Mouse (Mus musculus): ENCODE data around the gene Ppp1r2.
"Not testable (repeated sequence)": the region's sequence is repeated elsewhere in the genome, so short reads cannot be mapped to it uniquely, and the experiment has no call there.

The Ppp1r2 gene

DNA sequence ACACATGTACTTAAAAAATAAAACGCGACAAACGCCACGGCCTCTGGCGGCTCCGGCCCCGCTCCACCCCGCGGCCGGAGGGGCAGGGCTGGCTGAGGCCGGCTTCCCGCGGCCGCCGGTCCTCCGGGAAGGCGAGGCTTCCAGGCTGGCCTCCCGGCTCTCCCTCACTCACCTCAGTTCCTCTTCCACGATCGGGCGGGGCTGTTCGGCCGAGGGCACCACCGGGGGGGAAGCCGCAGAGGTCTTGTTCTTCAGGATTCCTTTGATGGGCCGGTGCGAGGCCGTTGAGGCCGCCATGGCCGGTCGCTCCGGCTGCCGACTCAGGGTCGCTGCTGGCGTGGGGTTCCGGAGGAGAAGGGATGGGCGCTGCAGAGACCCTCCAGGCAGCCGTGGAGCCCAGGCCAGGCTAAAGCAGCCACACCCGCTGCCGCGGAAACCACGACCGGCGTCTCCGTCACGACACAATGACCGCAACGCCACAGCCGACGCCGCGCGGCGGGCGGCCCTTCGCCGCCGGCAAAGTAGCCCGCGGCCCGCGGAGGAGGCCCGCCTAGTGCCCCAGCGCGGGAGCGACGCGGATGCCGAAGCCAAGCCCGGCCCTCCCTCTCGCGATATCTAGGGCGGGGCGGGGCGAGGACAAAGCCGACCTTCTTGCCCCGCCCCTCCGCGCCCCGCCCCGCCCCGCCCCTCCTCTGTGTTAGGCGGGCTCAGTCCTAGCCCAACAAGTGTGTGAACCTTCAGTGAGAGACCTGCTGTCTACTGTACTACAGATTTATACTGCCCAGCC, at the start of gene Ppp1r2:
TSS of gene Ppp1r2 (minus strand) at position 604 of the 787 bp plus-strand sequence.
- DNase-seq (ENCODE audit: extremely low spot score, low read depth, low spot score) = peak; percentile 50

DNA sequence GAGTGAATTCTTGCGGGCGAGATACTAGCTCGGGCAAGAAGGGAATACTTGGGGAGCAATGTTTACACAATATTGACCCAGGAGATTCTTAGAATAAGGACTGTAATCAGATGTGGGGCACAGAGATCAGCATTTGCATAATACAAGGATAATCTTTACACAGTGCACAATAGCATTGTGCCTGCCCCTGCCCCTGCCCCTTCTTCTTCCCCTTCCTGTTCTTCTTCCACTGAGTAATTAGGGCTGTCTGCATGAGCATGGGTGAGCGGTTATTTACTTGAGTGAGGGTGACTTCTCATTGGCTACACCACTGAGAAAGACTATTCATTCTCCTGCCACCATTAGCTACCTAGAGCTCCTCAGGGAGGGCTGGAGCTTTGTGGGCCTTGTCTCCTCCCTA, 46.4 kb upstream of the Ppp1r2 start:
- DNase-seq (ENCODE audit: extremely low spot score, low read depth, low spot score) = no peak

DNA sequence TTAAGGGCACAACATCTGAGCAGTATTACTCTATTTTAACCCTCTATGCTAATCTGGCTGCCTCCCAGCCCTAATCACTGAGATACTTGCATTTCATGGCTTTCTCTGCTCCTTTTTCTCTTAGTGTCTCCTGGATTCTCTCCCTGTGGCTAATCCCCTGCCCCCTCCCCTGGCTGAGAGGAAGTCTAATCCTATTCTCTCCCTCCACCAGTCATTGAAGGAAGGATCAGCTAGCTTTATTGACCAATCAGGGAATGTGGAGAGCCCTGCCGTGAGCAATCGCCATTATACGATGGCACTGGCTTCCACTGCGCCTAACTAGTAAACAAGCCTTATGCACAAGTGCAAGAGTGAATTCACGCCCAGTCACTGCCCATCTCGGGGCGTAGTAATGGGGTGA, 45.9 kb upstream of the Ppp1r2 start:
- DNase-seq (ENCODE audit: extremely low spot score, low read depth, low spot score) = no peak

DNA sequence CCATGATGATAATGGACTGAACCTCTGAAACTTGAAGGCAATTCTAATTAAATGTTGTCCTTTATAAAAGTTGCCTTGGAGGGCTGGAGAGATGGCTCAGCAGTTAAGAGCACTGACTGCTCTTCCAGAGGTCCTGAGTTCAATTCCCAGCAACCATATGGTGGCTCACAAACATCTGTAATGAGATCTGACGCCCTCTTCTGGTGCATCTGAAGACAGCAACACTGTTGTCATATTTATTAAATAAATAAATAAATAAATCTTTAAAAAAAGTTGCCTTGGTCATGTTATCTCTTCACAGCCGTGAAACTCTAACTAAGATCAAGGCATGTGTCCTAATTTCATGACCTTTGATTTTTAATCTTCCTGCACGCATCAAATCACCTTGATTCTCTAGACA, 44.6 kb upstream of the Ppp1r2 start:
- DNase-seq (ENCODE audit: extremely low spot score, low read depth, low spot score) = not testable (repeated sequence)

GRCm38 (mm10) chr16:31319316-31319715, 44.2 kb upstream of the Ppp1r2 start:
- DNase-seq (ENCODE audit: extremely low spot score, low read depth, low spot score) = no peak

DNA sequence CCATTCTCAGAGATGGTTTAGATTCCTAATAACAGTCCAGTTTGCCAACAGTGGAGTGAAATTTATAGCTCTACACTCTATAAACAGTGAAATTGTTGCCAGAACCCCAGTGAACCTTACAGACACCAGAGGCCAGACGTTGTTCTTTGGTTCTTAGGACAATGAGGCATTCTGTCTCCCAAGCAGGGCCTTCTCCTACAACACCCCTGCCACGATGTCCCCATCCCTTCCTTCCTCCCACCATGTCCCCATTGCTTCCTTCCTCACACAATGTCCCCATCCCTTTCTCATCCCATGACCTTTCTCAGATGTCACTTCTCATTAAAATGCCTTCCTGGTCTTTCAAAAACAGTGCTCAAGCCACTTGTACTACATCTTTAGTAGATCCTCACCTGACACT, 43.3 kb upstream of the Ppp1r2 start:
- no peak for DNase-seq (ENCODE audit: extremely low spot score, low read depth, low spot score)

GRCm38 (mm10) chr16:31316246-31317143, 41.4 kb upstream of the Ppp1r2 start:
- not testable (repeated sequence) for DNase-seq (ENCODE audit: extremely low spot score, low read depth, low spot score)

GRCm38 (mm10) chr16:31315294-31315693, 40.2 kb upstream of the Ppp1r2 start:
- no peak for DNase-seq (ENCODE audit: extremely low spot score, low read depth, low spot score)

- DNase-seq (ENCODE audit: extremely low spot score, low read depth, low spot score) = no peak
Observed at GRCm38 (mm10) chr16:31314497-31315233, 39.6 kb upstream of the Ppp1r2 start, which contains the start of gene Apod. Gene Apod, minus strand, starts transcription at chr16:31314808.

DNA sequence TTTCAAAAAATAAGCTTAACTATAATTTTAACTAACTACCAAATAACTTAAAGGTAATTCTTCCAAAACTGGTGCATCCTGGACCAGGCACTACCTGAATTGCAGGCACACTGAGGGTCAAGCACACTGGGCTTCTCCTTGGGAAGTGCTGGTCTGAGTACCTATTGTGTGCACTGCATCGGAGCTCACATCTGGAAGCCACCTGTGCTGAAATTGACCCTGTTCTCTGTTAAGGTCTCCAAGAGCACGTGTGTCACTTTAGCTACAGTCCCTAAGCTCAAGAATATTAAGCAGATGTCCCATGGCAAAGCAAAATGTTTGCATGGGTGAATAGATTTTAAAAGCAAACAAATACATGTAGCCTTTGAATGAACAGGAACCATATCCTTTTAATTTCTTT, 38.5 kb upstream of the Ppp1r2 start:
- no peak for DNase-seq (ENCODE audit: extremely low spot score, low read depth, low spot score)

DNA sequence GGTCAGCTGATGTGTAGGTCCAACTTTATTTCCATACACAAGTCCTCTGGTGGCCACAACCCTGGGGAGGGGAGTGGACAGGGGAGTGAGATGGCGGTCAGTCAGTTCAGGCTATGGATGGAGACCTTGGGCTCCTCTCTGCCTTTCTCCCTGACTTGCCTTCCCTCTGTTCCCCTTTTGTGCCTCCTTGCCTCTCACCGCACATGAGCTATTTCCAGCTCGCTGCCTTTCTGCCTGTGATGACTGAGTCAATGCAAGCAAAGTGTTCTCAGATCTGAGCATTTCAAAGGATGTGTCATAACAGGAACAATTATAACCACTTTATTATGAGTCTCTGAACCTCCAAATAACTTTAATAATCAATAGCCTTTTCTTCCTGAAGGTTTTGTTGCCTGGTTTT, 37.2 kb upstream of the Ppp1r2 start:
- no peak for DNase-seq (ENCODE audit: extremely low spot score, low read depth, low spot score)

GRCm38 (mm10) chr16:31305199-31305919, 30.3 kb upstream of the Ppp1r2 start:
- no peak for DNase-seq (ENCODE audit: extremely low spot score, low read depth, low spot score)

DNA sequence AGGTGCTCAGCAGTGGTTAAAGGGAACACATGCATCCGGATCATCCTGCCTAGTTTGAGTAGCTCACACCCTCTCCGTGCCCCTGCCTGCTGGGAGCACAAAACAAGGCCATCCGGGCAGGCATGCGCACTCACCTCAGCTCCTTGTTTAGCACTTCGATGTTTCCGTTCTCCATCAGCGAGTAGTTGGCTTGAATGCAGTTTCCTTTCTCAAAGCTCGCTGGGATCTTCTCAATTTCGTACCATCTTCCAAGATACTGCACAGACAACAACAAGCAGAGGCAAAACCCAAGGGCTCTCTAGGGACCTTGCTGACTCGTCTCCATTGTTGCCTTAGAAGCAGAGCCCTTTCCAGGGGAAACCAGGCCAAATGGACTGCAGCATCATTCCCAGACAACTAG, 28.2 kb upstream of the Ppp1r2 start:
- no peak for DNase-seq (ENCODE audit: extremely low spot score, low read depth, low spot score)

DNA sequence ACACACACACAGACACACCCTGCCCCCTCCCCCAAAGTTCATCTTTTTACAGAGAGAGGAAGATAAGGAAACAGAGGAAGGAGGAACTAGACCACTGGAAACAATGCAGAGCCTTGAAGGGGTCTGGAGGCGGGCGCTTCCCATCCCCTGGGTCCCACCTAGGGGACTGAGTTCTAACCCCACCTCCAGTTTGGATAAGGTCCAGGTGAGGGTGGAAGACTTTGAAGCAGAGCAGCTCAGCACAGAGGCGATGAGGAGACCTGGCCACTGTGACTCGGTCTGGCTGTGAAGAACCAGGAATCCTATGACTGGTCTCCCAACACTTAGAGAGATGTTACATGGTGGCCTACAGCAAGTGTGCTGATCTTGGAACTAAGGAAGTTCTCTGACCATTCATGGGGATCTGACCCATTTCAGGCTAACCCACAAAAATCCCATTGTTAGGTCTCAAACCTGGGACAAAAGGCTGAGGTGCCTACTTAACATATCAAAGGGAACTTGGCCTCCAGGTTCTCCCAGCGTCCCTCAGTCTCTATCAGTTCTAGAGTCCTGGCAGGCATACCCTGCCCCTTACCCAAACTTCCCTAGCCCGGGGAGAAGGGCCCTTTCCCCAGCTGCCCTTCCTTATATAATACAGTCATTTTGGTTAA, 25.9 kb upstream of the Ppp1r2 start:
- no peak for DNase-seq (ENCODE audit: extremely low spot score, low read depth, low spot score)

GRCm38 (mm10) chr16:31300467-31300866, 25.4 kb upstream of the Ppp1r2 start:
- no peak for DNase-seq (ENCODE audit: extremely low spot score, low read depth, low spot score)

DNA sequence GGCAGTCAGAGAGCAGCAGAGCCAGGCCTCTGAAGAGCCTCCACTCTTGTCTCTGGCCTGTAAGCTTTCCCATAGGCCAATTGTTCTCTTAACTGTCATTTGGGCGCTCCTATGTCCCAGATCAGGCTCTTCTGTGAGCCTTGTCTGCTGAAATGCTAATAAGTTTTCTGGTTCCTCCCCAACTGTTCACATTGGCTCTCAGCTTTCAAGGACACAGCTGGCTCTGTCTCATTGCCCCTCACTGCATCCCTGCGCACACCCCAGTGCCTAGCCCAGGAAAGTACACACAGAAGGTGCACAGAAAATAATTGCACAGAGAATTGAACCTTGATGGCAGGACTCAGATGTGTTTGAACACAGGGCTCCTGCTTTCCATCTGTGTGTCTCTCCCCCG, 24.9 kb upstream of the Ppp1r2 start:
- no peak for DNase-seq (ENCODE audit: extremely low spot score, low read depth, low spot score)

- DNase-seq (ENCODE audit: extremely low spot score, low read depth, low spot score) = no peak
Observed at GRCm38 (mm10) chr16:31299164-31299959, 24.3 kb upstream of the Ppp1r2 start.

GRCm38 (mm10) chr16:31297113-31297512, 22.0 kb upstream of the Ppp1r2 start:
- no peak for DNase-seq (ENCODE audit: extremely low spot score, low read depth, low spot score)

DNA sequence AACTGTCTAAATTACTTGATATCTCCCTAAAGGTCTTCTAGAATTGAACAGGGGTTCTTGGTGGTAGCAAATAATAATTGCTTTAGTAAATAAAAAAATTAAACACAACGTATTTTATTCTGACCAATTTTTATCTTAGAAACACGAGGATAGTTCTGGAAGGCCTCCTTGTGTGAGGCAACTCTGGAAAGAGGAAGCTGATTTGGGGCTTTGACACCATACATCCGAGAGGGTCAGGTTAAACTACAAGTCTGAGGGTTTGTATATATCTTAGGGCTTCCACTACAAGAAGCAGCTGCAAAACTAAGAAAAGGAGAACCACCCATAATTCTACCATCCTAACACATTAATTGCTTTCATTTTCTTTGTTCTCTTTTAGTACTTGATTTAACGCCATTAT, 18.7 kb upstream of the Ppp1r2 start:
- no peak for DNase-seq (ENCODE audit: extremely low spot score, low read depth, low spot score)
